Mouse (Mus musculus): Measurements from ENCODE around the gene Fastkd5.

- TF ChIP-seq CTCF (IDR thresholded peaks at IDR 0.05; ENCODE audit: control insufficient read depth, insufficient read depth, insufficient read length), result no peak
- TF ChIP-seq USF1 (IDR thresholded peaks at IDR 0.05; ENCODE audit: low read depth), result no peak
- no peak for TF ChIP-seq MAX (IDR thresholded peaks at IDR 0.05)
- TF ChIP-seq MYOG (IDR thresholded peaks at IDR 0.05; ENCODE audit: control insufficient read depth, extremely low read depth, insufficient read length), result no peak
Observed at GRCm38 (mm10) chr2:130663342-130663741, 33.5 kb upstream of the Fastkd5 start.

Data from C2C12 (cell line).